Mouse (Mus musculus): ENCODE measurements around the gene Prkcb. TPM values are rescaled to one million over a fixed set of nuclear protein-coding genes. Genes with fewer than 3 reads are reported as not detected.

Gene Prkcb
- total and polyA plus RNA-seq, 3 experiments = 3.6 to 4.5 (median 3.8) TPM

DNA sequence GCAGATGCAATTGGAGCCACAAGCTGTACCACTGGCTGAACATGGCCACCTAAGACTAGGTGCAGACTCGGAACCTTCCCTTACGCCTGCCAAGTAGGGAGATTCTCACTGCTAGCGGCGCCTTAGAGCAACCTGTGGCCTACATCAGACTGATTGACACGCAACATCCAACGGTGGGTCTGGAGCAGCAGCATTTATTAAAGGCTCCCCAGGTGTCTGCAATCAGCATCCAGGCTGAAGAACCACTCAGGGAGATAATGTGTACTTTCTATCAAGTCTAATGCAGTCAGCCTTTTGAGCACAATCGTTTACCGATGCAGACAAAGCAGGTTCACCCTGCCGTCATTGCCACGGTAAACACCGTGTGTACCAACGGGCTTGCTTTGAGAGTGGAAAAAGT, 81.9 kb downstream of the Prkcb start:
- intact Hi-C loops (cut with DNase I) = no loop called here
- H3K79me2 ChIP-seq (replicated peaks; ENCODE audit: control insufficient read depth, insufficient read depth, low read length) = no peaks in the 10 kb centered on the region
- H3K9ac ChIP-seq (ENCODE audit: low read depth, low read length) = no peak overlapping the region
- H3K27me3 ChIP-seq (ENCODE audit: control insufficient read depth, insufficient read depth, low read length) = no peaks in the 10 kb centered on the region
- H3K4me1 ChIP-seq (ENCODE audit: control insufficient read depth, insufficient read depth, low read length) = no peaks in the 10 kb centered on the region
- H3K27ac ChIP-seq = no peak overlapping the region
- WGBS = 90% methylated on average over 12 of the region's 12 CpGs
- no peak overlapping the region for H3K4me3 ChIP-seq
- no peaks in the 10 kb centered on the region for H3K36me3 ChIP-seq (ENCODE audit: control insufficient read depth, insufficient read depth, low read length)
- no peak for DNase-seq
- no peak for TF ChIP-seq CTCF (IDR thresholded peaks at IDR 0.05)
- no peak for TF ChIP-seq EP300 (IDR thresholded peaks at IDR 0.05; ENCODE audit: insufficient read depth, low read depth, low read length)
- TF ChIP-seq POLR2A (IDR thresholded peaks at IDR 0.05; ENCODE audit: insufficient read depth, low read depth, low read length) = no peak

GRCm38 (mm10) chr7:122371947-122372346, 83.4 kb downstream of the Prkcb start:
- no peaks in the 10 kb centered on the region for H3K79me2 ChIP-seq (replicated peaks; ENCODE audit: control insufficient read depth, insufficient read depth, low read length)
- no peak overlapping the region for H3K9ac ChIP-seq (ENCODE audit: low read depth, low read length)
- no peak overlapping the region for H3K4me3 ChIP-seq
- TF ChIP-seq POLR2A (IDR thresholded peaks at IDR 0.05; ENCODE audit: insufficient read depth, low read depth, low read length) = no peak
- no peak for TF ChIP-seq CTCF (IDR thresholded peaks at IDR 0.05)
- no peak for TF ChIP-seq EP300 (IDR thresholded peaks at IDR 0.05; ENCODE audit: insufficient read depth, low read depth, low read length)
- 54% methylated on average over 5 of the region's 5 CpGs for WGBS
- H3K27ac ChIP-seq = no peak overlapping the region
- intact Hi-C loops (cut with DNase I) = no loop called here
- H3K4me1 ChIP-seq (ENCODE audit: control insufficient read depth, insufficient read depth, low read length) = no peaks in the 10 kb centered on the region
- no peak for DNase-seq
- no peaks in the 10 kb centered on the region for H3K27me3 ChIP-seq (ENCODE audit: control insufficient read depth, insufficient read depth, low read length)
- H3K36me3 ChIP-seq (ENCODE audit: control insufficient read depth, insufficient read depth, low read length) = no peaks in the 10 kb centered on the region

DNA sequence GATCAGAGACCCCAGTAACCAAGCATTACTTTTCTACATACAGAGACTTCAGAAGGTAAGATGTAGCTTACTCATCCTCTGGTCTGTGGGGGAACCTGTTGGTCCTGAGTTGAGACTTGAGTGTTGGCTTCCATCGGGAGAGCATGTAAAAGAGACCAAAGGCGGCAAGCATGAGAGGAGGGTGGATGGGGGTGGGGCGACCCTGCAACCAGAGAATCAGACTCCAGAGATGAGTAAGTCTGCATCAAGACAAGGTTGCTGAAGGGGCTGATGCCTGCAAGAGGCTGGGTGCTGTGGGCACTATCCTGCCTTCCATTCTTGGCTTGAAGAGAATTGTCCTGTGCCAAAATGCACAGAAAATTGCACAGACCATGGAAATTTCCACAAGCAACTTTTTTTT, 83.8 kb downstream of the Prkcb start:
- no peak overlapping the region for H3K9ac ChIP-seq (ENCODE audit: low read depth, low read length)
- no peaks in the 10 kb centered on the region for H3K4me1 ChIP-seq (ENCODE audit: control insufficient read depth, insufficient read depth, low read length)
- TF ChIP-seq EP300 (IDR thresholded peaks at IDR 0.05; ENCODE audit: insufficient read depth, low read depth, low read length) = no peak
- no peak for TF ChIP-seq CTCF (IDR thresholded peaks at IDR 0.05)
- no peak for TF ChIP-seq POLR2A (IDR thresholded peaks at IDR 0.05; ENCODE audit: insufficient read depth, low read depth, low read length)
- no peak overlapping the region for H3K27ac ChIP-seq
- intact Hi-C loops (cut with DNase I) = no loop called here
- DNase-seq = no peak
- no peaks in the 10 kb centered on the region for H3K79me2 ChIP-seq (replicated peaks; ENCODE audit: control insufficient read depth, insufficient read depth, low read length)
- WGBS = 69% methylated on average over 3 of the region's 3 CpGs
- no peaks in the 10 kb centered on the region for H3K27me3 ChIP-seq (ENCODE audit: control insufficient read depth, insufficient read depth, low read length)
- no peak overlapping the region for H3K4me3 ChIP-seq
- no peaks in the 10 kb centered on the region for H3K36me3 ChIP-seq (ENCODE audit: control insufficient read depth, insufficient read depth, low read length)

- H3K4me3 ChIP-seq = no peak overlapping the region
- H3K9ac ChIP-seq (ENCODE audit: low read depth, low read length) = no peak overlapping the region
- no peaks in the 10 kb centered on the region for H3K79me2 ChIP-seq (replicated peaks; ENCODE audit: control insufficient read depth, insufficient read depth, low read length)
- DNase-seq = no peak
- no peak for TF ChIP-seq CTCF (IDR thresholded peaks at IDR 0.05)
- no peak for TF ChIP-seq EP300 (IDR thresholded peaks at IDR 0.05; ENCODE audit: insufficient read depth, low read depth, low read length)
- TF ChIP-seq POLR2A (IDR thresholded peaks at IDR 0.05; ENCODE audit: insufficient read depth, low read depth, low read length) = no peak
- no peak overlapping the region for H3K27ac ChIP-seq
- intact Hi-C loops (cut with DNase I) = no loop called here
- no peaks in the 10 kb centered on the region for H3K4me1 ChIP-seq (ENCODE audit: control insufficient read depth, insufficient read depth, low read length)
- no peaks in the 10 kb centered on the region for H3K36me3 ChIP-seq (ENCODE audit: control insufficient read depth, insufficient read depth, low read length)
- no peaks in the 10 kb centered on the region for H3K27me3 ChIP-seq (ENCODE audit: control insufficient read depth, insufficient read depth, low read length)
Observed at GRCm38 (mm10) chr7:122376845-122377244, 88.3 kb downstream of the Prkcb start.

GRCm38 (mm10) chr7:122377967-122378366, 89.4 kb downstream of the Prkcb start:
- WGBS = 78% methylated on average over 3 of the region's 3 CpGs
- TF ChIP-seq CTCF (IDR thresholded peaks at IDR 0.05) (no peak), EP300 (IDR thresholded peaks at IDR 0.05; ENCODE audit: insufficient read depth, low read depth, low read length) (no peak), POLR2A (IDR thresholded peaks at IDR 0.05; ENCODE audit: insufficient read depth, low read depth, low read length) (no peak)
- no peak overlapping the region for H3K9ac ChIP-seq (ENCODE audit: low read depth, low read length)
- H3K36me3 ChIP-seq (ENCODE audit: control insufficient read depth, insufficient read depth, low read length) = no peaks in the 10 kb centered on the region
- H3K4me3 ChIP-seq = no peak overlapping the region
- H3K27me3 ChIP-seq (ENCODE audit: control insufficient read depth, insufficient read depth, low read length) = no peaks in the 10 kb centered on the region
- H3K79me2 ChIP-seq (replicated peaks; ENCODE audit: control insufficient read depth, insufficient read depth, low read length) = no peaks in the 10 kb centered on the region
- H3K4me1 ChIP-seq (ENCODE audit: control insufficient read depth, insufficient read depth, low read length) = no peaks in the 10 kb centered on the region
- H3K27ac ChIP-seq = no peak overlapping the region
- intact Hi-C loops (cut with DNase I) = no loop called here
- no peak for DNase-seq

GRCm38 (mm10) chr7:122378473-122378872, 89.9 kb downstream of the Prkcb start:
- H3K4me3 ChIP-seq = no peak overlapping the region
- no peaks in the 10 kb centered on the region for H3K4me1 ChIP-seq (ENCODE audit: control insufficient read depth, insufficient read depth, low read length)
- TF ChIP-seq EP300 (IDR thresholded peaks at IDR 0.05; ENCODE audit: insufficient read depth, low read depth, low read length) (no peak), POLR2A (IDR thresholded peaks at IDR 0.05; ENCODE audit: insufficient read depth, low read depth, low read length) (no peak), CTCF (IDR thresholded peaks at IDR 0.05) (no peak)
- DNase-seq = no peak
- no peak overlapping the region for H3K27ac ChIP-seq
- H3K79me2 ChIP-seq (replicated peaks; ENCODE audit: control insufficient read depth, insufficient read depth, low read length) = no peaks in the 10 kb centered on the region
- 15% methylated on average over 10 of the region's 10 CpGs for WGBS
- no peak overlapping the region for H3K9ac ChIP-seq (ENCODE audit: low read depth, low read length)
- no peaks in the 10 kb centered on the region for H3K36me3 ChIP-seq (ENCODE audit: control insufficient read depth, insufficient read depth, low read length)
- intact Hi-C loops (cut with DNase I) = no loop called here
- no peaks in the 10 kb centered on the region for H3K27me3 ChIP-seq (ENCODE audit: control insufficient read depth, insufficient read depth, low read length)

Measured in heart, adult 2 months (tissue).